Mouse (Mus musculus): ENCODE data around the gene Eif4g3.

The Eif4g3 gene

DNA sequence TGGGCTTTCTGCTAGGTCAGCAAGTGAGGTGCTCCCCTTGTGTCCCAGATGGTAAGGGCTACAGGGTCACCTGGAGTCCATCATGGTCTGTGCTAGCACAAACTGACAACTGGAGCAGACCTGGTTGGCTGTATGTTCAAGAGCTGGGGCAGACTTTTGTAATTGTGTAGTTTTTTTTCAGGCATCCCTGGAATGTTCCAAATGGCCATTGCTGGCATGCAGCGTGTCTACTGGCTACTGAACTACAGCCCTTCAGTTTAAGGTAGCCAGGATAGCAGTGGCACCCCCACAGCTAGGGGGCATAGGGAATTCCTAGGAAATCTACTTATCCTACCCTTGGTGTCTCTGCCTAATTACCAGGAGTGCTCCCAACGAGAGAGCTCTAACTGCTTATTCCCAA, 115.7 kb downstream of the Eif4g3 start:
- in situ Hi-C loops (cut with MboI; ENCODE audit: low pct_unique_long_range_greater_than_20kb in 1 of 2, low sequenced_read_pairs in 2 of 2, unreplicated experiment in 1 of 2): loop anchor here (10.0 to 25.0 kb wide), 2 partner anchors 144 to 421 kb away; no protein-coding TSS in a partner anchor

DNA sequence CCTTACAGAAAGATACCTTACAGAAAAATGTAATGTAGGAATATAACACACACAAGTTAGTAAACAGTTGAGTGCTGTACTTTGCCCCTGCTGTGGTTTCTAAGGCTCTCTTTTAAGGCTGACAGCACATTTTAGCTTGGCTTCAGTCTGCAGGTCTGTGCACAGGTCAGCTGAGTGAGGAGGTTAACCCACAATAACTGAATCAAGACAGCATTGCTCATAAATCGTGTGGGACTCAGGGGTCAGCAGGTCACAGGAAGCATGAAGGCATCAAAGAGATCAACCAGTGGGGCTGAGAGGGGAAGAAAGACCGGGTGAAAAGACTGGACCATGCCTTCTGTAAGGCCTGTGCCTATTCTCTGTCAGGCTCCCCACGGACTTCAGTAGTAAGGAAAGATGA, 116.5 kb downstream of the Eif4g3 start:
- in situ Hi-C loops (cut with MboI; ENCODE audit: low pct_unique_long_range_greater_than_20kb in 1 of 2, low sequenced_read_pairs in 2 of 2, unreplicated experiment in 1 of 2): loop anchor here (10.0 to 25.0 kb wide), 2 partner anchors 145 to 422 kb away; no protein-coding TSS in a partner anchor

DNA sequence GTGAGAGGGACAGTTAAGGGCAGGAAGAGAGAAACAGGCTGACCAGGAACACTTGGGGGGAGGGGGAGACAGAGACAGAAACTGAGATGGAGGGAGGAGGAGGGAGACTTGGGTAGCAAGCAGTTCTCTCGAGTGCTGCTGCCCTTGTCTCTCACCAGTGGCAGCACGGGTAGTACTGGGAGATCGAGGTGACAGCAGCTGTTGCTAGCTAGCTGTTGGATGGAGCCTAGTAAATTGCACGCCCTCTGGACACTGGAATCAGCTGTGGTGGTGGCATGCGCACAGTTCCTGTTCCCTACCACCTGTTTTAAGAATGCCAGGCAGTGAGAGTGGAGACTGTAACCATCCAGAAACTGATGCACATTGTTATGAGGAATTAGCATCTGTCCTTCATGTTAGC, 119.0 kb downstream of the Eif4g3 start:
- in situ Hi-C loops (cut with MboI; ENCODE audit: low pct_unique_long_range_greater_than_20kb in 1 of 2, low sequenced_read_pairs in 2 of 2, unreplicated experiment in 1 of 2): loop anchor here in 1 of 2 experiments (25.0 kb wide), 1 partner anchor 425 kb away; no protein-coding TSS in a partner anchor

DNA sequence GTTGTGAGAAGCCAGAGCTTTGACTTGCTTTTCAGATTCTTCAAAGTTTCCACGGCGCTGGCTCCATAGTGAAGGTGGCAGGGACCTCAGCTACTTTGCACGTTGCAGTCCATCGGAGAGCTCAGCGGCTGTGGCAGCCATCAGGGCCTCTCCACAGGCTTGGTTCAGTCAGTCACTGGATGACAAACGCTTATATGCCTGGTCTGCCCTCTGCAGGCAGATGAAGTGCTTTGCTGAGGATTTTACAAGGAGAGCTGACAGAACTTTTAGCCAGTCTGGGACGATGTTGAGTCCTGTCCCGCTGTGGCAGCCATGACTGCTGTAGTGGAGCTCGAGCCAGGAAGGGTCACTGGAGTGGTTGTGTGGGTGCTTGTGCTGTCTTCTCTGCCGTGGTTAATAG, 126.9 kb downstream of the Eif4g3 start:
- in situ Hi-C loops (cut with MboI; ENCODE audit: low pct_unique_long_range_greater_than_20kb in 1 of 2, low sequenced_read_pairs in 2 of 2, unreplicated experiment in 1 of 2): loop anchor here in 1 of 2 experiments (25.0 kb wide), 1 partner anchor 432 kb away; no protein-coding TSS in a partner anchor

DNA sequence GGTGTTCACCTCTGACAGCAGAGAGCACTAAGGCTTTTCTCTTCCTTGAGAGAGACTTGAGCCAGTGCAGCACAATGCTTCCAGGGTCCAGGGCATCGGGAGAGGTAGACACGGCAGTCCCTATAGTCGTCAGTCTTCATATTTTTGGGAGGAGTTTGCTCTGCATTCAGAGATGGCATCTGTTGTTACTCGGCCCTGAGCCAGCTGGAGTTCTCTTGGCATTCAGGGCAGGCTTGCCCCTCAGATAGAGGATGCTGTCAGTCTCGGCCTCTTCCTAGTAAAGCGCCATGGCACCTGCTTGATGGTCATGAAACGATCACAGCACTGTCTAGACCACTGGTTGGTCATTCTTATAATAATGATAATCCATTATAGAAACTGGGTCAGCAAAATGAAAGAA, 131.2 kb downstream of the Eif4g3 start:
- in situ Hi-C loops (cut with MboI; ENCODE audit: low pct_unique_long_range_greater_than_20kb in 1 of 2, low sequenced_read_pairs in 2 of 2, unreplicated experiment in 1 of 2): loop anchor here in 1 of 2 experiments (25.0 kb wide), 1 partner anchor 437 kb away; no protein-coding TSS in a partner anchor

DNA sequence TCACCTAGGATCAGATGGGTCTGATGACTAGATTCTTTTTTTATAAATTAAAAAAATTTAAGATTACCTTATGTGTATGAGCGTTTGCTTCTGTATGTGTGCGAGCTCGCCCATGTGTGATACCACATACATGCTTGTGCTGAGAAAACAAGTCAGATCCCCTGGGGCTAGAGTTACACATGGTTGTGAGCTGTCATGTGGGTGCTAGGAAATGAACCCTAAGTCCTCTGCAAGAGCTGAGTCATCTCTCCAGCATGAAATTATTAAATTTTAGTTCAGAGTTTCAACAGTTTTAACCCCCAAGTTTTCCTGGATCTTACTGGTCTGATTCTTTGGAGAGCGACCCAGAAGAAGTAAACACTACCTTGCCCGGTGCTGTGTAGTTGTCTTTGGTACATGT, 134.5 kb downstream of the Eif4g3 start:
- in situ Hi-C loops (cut with MboI; ENCODE audit: low pct_unique_long_range_greater_than_20kb in 1 of 2, low sequenced_read_pairs in 2 of 2, unreplicated experiment in 1 of 2): no loop called here

DNA sequence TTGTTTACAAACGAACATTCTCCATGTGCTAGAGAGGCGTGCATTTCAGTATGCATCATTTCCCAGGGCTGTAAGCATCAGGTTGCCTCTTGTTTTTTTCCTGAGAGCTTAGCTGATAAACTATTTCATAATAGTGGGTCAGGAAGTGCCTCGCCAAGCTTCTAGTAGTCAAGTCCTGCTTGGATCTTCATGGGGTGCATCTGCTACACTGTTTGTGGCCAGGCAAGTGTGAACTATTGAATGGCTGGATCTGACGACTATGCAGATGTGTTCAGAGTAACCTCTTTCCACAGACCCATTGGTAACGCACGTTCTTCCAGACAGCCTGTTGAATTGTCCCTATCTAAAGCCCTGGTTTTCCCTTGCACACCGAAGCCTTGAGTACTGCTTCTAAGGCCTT, 135.0 kb downstream of the Eif4g3 start:
- in situ Hi-C loops (cut with MboI; ENCODE audit: low pct_unique_long_range_greater_than_20kb in 1 of 2, low sequenced_read_pairs in 2 of 2, unreplicated experiment in 1 of 2): no loop called here

DNA sequence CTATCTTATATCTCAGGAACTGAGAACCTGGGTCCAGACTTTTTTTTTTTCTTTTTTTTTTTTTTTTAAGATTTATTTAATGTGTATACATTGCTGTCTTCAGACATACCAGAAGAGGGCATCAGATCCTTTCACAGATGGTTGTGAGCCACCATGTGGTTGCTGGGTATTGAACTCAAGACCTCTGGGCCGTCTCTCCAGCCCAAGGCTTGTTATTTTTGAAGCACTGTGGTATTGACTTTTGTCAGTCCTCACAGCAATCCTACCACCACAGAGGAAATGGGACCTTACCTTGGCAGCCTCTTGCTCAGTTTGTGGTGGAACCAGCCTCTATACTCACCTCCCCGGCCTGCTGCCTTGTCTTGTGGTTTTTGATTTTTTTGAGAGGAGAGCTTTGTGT, 137.3 kb downstream of the Eif4g3 start:
- in situ Hi-C loops (cut with MboI; ENCODE audit: low pct_unique_long_range_greater_than_20kb in 1 of 2, low sequenced_read_pairs in 2 of 2, unreplicated experiment in 1 of 2): no loop called here

DNA sequence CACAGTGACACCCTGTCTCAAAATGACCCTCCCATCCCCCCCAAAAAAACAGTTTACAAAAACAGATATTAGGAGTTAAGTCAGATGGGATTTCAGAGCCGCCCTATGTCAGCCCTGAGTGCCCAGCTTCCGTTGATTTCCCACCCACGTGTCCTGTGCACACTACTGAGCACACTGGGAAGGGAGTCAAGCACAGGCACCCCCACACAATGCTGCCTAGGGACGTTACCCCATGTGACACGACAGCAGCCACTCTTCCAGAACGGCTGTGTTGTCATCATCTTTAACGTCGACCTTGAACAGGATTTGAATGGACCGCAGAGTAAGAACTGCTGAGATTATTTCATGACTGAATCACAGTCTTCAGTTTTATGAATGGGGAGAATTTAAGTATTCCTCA, 138.4 kb downstream of the Eif4g3 start:
- in situ Hi-C loops (cut with MboI; ENCODE audit: low pct_unique_long_range_greater_than_20kb in 1 of 2, low sequenced_read_pairs in 2 of 2, unreplicated experiment in 1 of 2): no loop called here

DNA sequence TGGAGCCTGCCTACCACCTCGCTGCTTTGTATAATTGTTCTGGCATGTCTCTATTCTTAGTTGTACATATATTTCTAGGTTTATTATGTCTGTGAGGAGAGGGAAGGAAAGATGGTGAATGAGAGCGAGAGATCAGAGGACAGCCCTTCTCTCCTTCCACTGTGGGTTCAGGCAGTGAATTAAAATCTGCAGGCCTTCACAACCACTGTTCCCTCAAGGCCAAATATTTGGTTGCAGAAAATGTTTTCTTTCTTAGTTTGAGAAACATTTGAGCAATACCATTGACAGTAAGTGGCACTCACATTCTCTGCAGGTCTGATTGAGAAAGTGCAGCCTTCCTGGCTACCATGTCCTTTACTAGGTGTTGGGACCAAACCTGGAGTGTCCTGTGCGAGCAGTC, 138.9 kb downstream of the Eif4g3 start:
- in situ Hi-C loops (cut with MboI; ENCODE audit: low pct_unique_long_range_greater_than_20kb in 1 of 2, low sequenced_read_pairs in 2 of 2, unreplicated experiment in 1 of 2): no loop called here

DNA sequence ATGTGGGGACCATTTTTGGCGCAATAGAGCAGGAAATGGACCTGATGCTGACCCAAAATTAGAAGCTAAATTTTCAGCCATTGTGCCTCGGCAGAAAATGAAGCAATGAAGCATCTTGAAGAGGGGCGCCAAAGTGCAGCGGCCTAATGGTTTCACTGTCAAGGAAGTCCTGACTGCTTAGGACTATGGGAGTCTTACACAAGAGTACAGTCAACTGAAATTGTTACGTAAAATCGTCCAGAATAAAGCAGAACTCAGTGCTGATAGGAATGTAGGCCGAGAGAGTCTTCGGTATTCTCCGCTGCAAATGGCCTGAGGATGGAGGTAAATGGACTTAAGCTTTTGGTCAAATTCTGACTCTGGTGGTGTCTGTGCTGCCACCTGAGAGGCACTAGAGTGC, 140.5 kb downstream of the Eif4g3 start:
- in situ Hi-C loops (cut with MboI; ENCODE audit: low pct_unique_long_range_greater_than_20kb in 1 of 2, low sequenced_read_pairs in 2 of 2, unreplicated experiment in 1 of 2): no loop called here

DNA sequence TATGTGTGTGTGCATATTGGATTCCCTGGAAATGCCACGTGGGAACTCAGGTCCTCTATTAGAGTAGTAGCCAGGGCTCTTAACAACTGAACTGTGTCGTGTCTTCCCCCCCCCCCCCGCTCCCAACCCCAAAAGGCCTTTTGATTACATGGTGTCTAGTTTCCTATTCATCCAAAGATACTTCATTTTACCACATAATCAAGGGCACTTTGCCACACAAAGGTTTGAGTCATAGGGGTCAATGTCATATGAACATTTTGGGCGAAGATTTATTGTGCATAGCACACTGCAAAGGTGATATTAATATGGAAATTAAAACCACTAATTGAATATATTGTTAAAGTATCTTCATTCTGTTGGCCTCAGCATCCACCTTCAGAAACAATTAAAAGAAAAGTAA, 144.5 kb downstream of the Eif4g3 start:
- in situ Hi-C loops (cut with MboI; ENCODE audit: low pct_unique_long_range_greater_than_20kb in 1 of 2, low sequenced_read_pairs in 2 of 2, unreplicated experiment in 1 of 2): no loop called here

DNA sequence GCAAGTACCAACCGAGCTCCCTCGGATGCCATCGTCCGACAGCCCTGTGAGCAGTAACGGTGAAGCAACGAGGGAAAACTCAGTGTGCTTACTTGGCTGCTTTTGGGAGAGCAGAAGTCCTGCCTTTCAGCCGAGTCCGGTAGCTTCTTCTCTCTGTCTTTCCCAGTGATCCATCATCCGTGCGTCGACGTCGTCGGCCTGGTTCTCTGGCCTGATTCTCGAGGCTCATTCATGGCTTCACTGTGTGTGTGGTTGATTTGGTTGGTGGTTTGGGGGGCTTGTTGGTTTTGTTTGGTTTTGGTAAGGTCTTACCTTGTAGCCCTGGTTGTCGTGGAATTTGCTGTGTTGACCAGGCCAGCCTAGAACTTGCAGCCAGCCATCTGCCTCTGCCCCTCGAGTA, 145.0 kb downstream of the Eif4g3 start:
- in situ Hi-C loops (cut with MboI; ENCODE audit: low pct_unique_long_range_greater_than_20kb in 1 of 2, low sequenced_read_pairs in 2 of 2, unreplicated experiment in 1 of 2): no loop called here

DNA sequence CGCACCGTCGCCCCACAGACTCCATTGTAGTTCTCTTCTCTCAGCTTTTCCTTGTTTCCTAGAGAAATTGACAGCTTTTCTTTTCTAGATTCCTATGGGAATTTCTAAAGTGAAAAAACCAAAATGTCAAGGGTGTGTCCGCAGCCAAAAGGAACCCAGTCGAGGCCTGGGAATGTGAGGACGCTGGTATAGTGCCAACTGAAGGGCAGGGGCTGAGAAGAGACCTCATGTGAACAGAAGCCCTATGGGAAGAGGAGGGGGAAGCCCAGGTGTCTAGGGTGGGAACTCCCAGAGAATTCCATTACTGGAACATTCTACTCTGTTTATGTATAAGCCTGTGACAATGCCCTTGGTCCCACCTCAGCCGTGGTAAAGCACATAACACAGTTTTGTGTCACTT, 145.4 kb downstream of the Eif4g3 start:
- in situ Hi-C loops (cut with MboI; ENCODE audit: low pct_unique_long_range_greater_than_20kb in 1 of 2, low sequenced_read_pairs in 2 of 2, unreplicated experiment in 1 of 2): no loop called here

DNA sequence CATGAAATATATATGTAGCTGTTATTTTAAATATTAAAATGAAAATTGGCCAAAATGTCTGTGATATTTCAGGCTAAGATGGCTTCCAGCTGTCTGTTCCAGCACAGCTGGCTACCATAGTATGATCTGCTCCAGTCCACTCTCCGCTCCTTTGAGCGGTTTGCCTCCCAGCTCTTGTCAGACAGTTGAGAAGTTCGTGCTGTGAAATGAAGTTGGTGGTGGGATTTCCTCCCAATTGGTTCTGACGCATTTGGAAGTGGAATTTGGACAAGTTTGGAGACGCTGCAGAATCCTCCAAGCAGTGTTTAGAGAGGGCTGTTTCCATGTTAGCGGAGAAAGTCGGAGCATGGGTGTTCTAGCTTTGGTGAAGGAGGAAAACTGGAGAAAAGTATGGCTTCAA, 148.5 kb downstream of the Eif4g3 start:
- in situ Hi-C loops (cut with MboI; ENCODE audit: low pct_unique_long_range_greater_than_20kb in 1 of 2, low sequenced_read_pairs in 2 of 2, unreplicated experiment in 1 of 2): no loop called here

DNA sequence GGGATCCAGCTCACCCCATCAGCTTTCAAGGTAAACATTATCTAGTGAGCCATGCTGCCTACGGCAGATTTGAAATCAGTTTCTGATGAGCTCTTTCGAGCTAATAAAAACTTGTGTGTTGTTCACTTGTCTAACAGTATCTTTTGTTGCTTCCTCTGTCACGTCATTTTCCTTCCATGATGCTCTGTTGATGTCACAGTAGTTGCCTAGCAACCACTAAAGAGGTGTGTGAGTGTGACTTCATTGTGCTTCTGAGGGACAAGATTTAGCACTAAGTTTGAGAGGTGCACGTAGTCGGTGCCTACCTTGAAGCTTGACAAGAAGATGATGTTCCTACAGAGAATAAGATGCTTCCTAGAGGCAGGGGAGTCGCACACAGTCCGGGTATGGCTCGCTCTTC, 154.4 kb downstream of the Eif4g3 start:
- in situ Hi-C loops (cut with MboI; ENCODE audit: low pct_unique_long_range_greater_than_20kb in 1 of 2, low sequenced_read_pairs in 2 of 2, unreplicated experiment in 1 of 2): no loop called here

DNA sequence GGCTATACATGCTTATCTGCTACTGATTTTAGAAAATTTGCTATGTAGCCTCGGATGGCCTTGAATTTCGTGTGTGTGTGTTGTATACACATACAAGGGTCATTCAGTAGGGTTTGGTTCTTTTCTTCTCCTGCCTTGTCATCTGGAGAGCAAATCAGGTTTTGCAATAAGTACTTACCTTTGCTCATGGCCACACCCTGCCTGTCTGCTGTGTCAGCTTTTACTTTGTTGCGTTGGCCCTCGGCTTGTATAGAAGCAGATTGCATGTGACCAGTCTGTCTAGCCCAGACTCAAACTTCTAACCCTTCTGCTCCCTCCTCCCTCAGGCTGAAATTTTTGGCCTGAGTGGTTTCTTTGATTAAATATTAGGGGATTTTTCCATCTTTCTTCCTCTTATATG, 157.2 kb downstream of the Eif4g3 start:
- in situ Hi-C loops (cut with MboI; ENCODE audit: low pct_unique_long_range_greater_than_20kb in 1 of 2, low sequenced_read_pairs in 2 of 2, unreplicated experiment in 1 of 2): no loop called here

DNA sequence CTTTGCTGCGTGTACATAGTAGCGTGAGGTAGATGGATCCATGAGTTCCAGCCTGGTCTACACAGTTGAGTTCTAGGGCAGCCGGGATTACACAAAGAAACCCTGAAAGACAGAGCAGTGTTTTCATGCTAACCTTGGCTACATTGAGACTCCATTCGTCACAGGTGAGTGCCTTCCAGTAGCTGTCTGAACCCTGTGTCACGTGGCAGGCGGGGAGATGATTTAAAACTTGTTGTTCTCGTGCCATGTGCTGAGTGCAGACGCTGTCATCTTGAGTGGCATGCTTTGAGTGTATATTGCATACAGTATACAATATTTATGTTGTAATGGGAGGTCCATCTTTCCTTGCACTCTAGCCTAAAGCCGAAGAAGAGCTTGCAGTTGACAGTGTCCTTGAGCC, 158.4 kb downstream of the Eif4g3 start:
- in situ Hi-C loops (cut with MboI; ENCODE audit: low pct_unique_long_range_greater_than_20kb in 1 of 2, low sequenced_read_pairs in 2 of 2, unreplicated experiment in 1 of 2): no loop called here

DNA sequence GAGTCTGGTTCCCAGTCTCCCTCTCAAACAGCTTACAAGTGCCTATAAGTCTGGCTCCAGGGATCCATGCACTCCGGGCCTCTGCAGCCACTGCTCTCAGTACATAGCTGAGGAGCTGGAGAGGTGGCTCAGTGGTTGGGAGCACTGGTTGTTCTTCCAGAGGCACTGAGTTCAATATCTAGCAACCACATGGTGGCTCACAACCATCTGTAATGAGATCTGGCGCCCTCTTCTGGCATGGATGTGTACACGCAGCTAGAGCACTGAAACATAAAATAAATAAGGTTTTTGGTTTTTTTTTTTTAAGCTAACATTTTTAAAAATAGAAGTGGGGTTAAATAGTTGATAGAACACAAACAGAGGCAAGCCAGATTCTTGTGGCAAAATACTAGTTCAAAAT, 161.2 kb downstream of the Eif4g3 start:
- in situ Hi-C loops (cut with MboI; ENCODE audit: low pct_unique_long_range_greater_than_20kb in 1 of 2, low sequenced_read_pairs in 2 of 2, unreplicated experiment in 1 of 2): no loop called here

DNA sequence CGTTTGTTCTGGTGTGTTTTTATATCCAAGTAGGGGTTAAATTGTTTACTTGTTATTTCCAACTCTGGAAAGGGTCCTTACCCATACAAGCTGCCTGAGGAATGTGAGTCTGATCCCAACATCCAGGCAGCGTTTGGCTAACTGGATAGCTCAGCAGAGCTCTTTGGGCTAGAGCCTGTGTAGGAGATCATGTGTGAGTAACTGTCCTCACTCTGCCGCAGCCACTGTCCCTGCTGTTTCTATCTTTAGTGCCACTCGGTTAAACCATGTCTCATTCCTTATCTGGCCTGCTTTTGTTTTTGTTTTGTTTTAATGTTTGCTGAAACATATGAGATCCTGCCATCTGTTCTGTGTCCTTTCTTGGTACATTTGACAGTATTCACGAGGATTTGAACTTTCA, 168.1 kb downstream of the Eif4g3 start:
- in situ Hi-C loops (cut with MboI; ENCODE audit: low pct_unique_long_range_greater_than_20kb in 1 of 2, low sequenced_read_pairs in 2 of 2, unreplicated experiment in 1 of 2): no loop called here

DNA sequence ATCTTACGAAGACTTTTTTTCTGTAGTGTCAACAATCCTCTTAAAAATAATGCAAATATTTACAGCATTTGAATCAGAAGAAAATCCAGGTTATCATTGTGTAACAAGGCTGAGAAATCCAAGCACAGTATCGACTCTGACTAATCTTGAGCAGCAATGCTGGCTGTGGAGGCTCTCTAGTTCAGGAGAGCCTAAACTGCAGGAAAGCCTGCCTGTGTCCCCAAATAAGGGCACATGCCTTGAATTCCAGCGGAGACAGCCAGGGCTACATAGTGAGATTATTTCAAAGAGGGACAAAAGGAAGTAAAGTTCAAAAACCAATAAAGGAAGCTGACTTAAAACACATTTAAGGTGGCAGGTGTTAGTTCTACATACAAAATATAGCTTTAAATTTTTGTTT, 168.7 kb downstream of the Eif4g3 start:
- in situ Hi-C loops (cut with MboI; ENCODE audit: low pct_unique_long_range_greater_than_20kb in 1 of 2, low sequenced_read_pairs in 2 of 2, unreplicated experiment in 1 of 2): no loop called here

Data from mouse embryonic stem cell (cell line).